9 mouse cellular contexts compared by ENCODE assay signal in the genomic region with DNA sequence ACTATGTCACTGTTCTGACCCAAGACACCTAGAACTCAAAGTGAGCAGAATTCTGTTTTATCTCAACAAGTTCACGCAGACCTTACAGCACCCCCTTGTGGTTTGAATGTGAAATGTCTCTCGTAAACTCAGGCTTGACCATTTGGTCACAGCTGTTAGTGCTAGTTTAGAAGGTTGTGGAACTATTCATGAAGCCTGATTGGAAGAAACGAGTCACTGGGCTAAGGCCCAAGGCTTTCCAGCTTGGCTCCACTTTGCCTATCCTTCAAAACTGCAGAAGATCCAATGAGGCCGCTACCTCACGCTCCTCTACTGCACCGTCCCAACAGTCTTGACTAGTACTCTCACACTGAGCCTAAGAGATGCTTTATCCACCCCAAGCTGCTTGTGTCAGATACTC. TPM values are rescaled to one million over a fixed set of nuclear protein-coding genes. Genes with fewer than 3 reads are reported as not detected.
DNase-seq lines count a peak whose midpoint lies in the region.
"Had no signal": no experiment of that assay in that cellular context is flagged by ENCODE, and none has a peak within 500 bp of the region (broad histone marks: within the 10 kb centered on the region; RNA-seq: fewer than 3 reads in every experiment).

No protein-coding gene starts in this region.

- peak; percentile 50 for DNase-seq in gastrocnemius, adult 18-20 months (ENCODE audit: low spot score)
- no peak for DNase-seq in gastrocnemius, postnatal 4 days (ENCODE audit: low spot score in 2 of 2)
- DNase-seq in 3T3-L1 (ENCODE audit: low read depth, low spot score) (peak; percentile 83), R1 (ENCODE audit: low read depth, low spot score) (peak; percentile 76)
- DNase-seq in embryo, embryonic 10 days (ENCODE audit: low spot score) = peak; percentile 74
- DNase-seq in kidney, adult 9 months = peak; percentile 75
- DNase-seq in mesoderm, embryonic 11.5 days (ENCODE audit: low read depth, low spot score) = peak; percentile 65
- no peak for DNase-seq in right cerebral cortex, postnatal 36 days (ENCODE audit: low spot score in 2 of 2)

RNA-seq across cellular contexts. Expression of a gene that starts 10.7 kb away (rescaled TPM):
- 10 to 100 TPM; 61.4 to 62.2 TPM for total RNA-seq in gastrocnemius, adult 18-20 months (2021)
- total RNA-seq in gastrocnemius, postnatal 4 days (2021) = 10 to 100 TPM; 52.2 to 63.6 TPM

RNA-seq across cellular contexts. Expression of a gene that starts 18.6 kb away (rescaled TPM):
- 10 to 100 TPM; 11.6 to 14.4 TPM for total RNA-seq in gastrocnemius, adult 18-20 months (2021)
- total RNA-seq in gastrocnemius, postnatal 4 days (2021) = 10 to 100 TPM; 14.4 to 15.2 TPM

RNA-seq across cellular contexts. Expression of a gene that starts 41.8 kb away (rescaled TPM):
- total RNA-seq in gastrocnemius, adult 18-20 months (2021) = not detected
- total RNA-seq in gastrocnemius, postnatal 4 days (2021) = not detected
- total RNA-seq: left cerebral cortex, adult 18-20 months had no signal

Comparison
In these comparisons a context has a peak if more than half of its experiments do, and no peak if none do; other contexts are left out.
1. DNase-seq: peak in gastrocnemius, adult 18-20 months (single experiment), 3T3-L1 (single experiment), R1 (single experiment), embryo, embryonic 10 days (single experiment), kidney, adult 9 months (single experiment) and mesoderm, embryonic 11.5 days (single experiment); none in gastrocnemius, postnatal 4 days (0 of 2) and right cerebral cortex, postnatal 36 days (0 of 2).